Mouse (Mus musculus): Measurements from ENCODE around the gene Ampd3.

Ampd3 gene

GRCm38 (mm10) chr7:110768001-110768400, at the start of gene Ampd3:
Ampd3 (plus strand) TSS chr7:110768206.
- no peak for DNase-seq (ENCODE audit: low spot score)

- DNase-seq (ENCODE audit: low spot score): no peak
Observed at GRCm38 (mm10) chr7:110718505-110718904, 49.5 kb upstream of the Ampd3 start.

GRCm38 (mm10) chr7:110719857-110720256, 48.1 kb upstream of the Ampd3 start:
- no peak for DNase-seq (ENCODE audit: low spot score)

GRCm38 (mm10) chr7:110722183-110722582, 45.8 kb upstream of the Ampd3 start:
- no peak for DNase-seq (ENCODE audit: low spot score)

- peak; percentile 34 for DNase-seq (ENCODE audit: low spot score)
Observed at GRCm38 (mm10) chr7:110727049-110727448, 41.0 kb upstream of the Ampd3 start.

DNA sequence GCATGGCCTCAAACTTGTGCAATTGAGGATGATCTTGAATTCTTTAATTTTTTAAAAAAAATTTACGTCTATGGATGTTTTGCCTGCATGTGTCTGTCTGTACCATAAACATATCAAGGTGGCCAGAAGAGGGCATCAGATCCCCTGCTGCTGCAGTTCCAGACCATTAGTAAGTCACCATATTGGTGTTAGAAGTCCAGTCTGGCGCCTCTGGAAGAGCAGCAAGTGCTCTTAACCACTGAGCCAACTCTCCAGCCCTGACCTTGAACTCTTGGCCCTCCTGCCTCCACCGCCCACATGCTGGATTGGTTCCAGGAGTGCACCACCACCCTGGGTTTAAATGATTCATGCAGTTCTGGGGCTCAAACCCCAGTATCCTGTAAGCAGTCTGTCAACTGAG, 39.1 kb upstream of the Ampd3 start:
- peak; percentile 22 for DNase-seq (ENCODE audit: low spot score)

GRCm38 (mm10) chr7:110729295-110729694, 38.7 kb upstream of the Ampd3 start:
- DNase-seq (ENCODE audit: low spot score): no peak

DNA sequence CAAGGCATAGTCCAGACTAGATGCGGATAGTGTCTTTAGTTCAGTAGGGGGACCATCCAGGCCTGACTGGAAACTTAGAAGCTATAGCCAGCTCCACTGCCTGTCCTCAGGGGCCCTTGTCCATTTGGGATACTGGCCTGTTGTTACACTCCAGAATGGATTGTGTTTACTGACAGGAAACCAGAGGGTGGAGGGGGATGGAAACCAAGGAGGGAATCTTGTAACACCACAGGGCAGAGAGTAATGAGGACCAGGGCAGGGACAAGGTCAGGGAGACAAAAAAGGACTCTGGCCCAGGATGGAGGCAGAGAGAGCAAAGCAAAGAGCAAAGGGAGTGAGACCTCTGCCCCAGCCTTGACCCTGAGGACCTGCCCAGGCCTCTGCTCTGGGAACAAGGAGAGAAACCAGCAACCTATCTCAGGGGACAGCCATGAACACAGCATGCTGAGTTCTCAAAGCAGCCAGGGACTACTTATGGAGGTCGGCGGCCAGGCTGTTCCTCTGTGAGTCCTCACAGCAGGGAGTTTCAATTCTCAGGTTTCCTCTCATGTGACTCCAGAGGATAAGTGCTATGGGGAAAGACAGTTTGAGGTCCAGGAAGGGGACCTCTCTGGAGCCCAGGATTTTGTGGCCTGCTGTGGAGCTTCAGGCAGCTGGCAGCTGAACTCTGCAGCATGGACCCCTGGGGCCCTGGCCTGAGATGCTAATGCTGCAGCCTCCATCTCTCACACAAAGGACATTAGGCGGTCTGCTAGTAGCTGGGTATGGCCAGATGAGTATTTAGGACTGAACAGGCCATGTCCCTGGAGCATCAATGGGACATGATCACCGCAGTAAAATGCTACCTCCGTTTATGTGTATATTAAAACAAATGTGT, 36.7 kb upstream of the Ampd3 start:
- no peak for DNase-seq (ENCODE audit: low spot score)

DNA sequence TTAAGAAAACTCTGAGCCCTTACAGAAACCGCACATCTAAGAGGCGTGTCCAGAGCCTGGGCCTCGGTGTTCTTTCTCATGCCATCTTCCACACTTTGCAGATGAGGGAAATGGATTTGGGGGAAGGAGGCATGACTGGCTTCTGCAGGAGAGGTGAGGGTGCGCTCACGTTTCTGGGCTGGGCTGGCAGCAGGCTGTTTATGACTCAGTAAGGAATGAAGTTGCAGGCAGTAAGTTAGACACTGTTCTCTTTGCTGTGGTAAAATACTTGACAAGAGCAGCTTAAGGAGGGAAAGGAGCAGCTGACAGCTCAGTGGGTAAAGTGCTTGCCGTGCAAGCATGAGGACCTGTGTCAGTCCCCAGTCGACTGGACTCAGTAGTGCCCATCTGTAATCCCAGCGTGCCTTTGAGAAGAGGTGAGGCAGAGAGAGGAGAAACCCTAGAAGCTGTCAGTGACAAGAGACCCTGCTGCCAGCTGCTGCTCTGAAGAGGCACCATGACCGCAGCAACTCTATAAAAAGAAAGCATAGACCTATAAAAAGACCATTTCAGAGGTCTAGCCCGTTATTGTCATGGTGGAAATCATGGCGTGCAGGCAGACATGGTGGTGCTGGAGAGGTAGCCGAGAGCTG, 35.9 kb upstream of the Ampd3 start:
- DNase-seq (ENCODE audit: low spot score): no peak

- no peak for DNase-seq (ENCODE audit: low spot score)
Observed at GRCm38 (mm10) chr7:110736914-110737313, 31.1 kb upstream of the Ampd3 start.

DNA sequence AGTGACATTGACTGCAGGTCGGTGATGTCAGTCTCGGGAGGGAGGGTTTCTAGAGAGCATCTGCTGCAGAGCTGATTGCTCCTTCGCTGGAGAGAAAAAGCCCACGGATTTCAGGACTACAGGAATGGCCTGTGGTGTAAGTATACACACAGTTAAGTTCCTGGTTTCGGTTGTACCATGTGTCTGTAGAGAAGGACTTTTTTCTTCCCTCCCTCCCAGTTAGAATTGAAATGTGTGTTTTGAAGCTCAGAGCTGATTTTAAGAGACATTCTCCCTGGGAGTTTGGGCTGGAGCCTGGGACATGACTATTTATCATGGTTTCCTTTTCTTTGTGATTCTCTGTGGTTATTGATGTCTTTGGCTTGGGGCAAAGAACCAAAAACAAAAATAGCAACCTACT, 28.2 kb upstream of the Ampd3 start:
- DNase-seq (ENCODE audit: low spot score): no peak

GRCm38 (mm10) chr7:110740188-110740587, 27.8 kb upstream of the Ampd3 start:
- no peak for DNase-seq (ENCODE audit: low spot score)

DNA sequence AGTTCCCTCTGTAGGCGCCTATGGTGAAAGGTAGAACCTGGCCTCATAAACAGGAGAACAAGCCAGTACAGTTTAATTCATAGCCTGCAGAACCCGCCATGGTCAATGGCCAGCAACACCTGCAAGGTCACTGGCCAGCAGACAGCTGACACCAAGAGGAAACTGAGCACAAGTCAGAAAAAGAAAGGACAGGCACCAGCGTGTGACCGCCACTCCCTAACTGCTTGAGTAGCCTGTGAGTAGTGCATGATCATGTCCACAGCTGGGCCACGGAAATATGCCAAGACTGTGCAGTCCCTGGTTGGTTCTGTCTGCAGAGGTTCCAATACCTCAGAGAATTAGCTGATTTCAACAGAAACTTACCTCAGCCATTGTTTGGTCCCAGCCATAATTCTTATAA, 26.0 kb upstream of the Ampd3 start:
- DNase-seq (ENCODE audit: low spot score): no peak

- DNase-seq (ENCODE audit: low spot score): no peak
Observed at GRCm38 (mm10) chr7:110746087-110746562, 21.9 kb upstream of the Ampd3 start.

DNA sequence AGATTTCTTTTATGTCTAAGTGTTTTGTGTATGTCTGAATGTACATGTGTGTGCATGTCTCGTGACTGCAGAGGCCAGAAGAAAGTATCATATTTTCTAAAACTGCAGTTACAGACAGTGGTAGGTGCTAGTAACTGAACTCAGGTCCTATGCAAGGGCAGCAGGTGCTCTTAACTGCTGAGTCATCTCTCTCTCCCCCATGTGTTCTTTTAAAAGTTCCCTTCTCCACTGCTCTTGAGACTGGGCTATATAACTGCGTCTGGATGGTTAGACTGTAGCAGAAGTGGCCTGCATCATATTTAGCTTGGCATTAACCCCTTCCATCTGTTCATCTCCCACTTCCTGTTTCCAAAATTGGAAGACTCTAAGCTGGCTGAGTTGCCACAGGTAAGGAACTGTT, 21.2 kb upstream of the Ampd3 start:
- DNase-seq (ENCODE audit: low spot score): no peak

DNA sequence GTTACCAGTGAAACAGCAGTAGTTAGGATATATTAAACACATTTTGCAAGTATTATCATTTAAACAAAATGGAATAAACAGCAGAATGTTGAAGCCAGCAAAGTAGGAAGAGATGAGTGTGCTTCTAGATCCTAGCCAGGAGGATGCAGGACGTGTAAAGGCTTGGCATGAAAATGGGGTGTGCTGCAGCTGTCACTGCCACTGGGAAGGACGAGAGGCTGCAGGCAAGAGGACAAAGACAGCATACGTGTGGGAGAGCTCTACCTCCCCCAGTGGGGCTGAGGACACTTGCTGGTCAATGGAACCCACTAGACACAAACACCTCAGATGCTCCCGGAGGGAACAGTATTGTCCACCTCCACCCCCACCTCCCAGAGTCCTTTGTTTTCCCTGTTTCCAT, 17.2 kb upstream of the Ampd3 start:
- DNase-seq (ENCODE audit: low spot score): no peak

DNA sequence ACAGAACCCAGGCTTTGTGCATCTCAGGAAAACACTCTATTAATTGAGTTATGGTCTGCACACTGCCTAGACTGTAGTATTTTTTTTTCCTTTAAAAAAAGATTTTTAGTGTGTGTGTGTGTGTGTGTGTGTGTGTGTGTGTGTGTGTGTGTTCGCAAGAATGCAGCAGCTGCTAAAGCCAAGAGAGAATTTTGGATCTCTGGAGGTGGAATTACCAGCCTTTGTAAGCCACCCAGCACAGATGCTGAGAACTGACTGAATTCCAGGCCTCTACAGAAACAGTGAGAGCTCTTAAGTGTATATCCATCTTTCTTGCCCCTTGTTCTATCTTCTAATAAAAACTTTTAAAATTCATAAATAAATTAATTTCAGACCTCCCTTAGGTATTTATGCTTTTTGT, 16.4 kb upstream of the Ampd3 start:
- no peak for DNase-seq (ENCODE audit: low spot score)

GRCm38 (mm10) chr7:110753310-110753709, 14.7 kb upstream of the Ampd3 start:
- DNase-seq (ENCODE audit: low spot score): no peak

- peak; percentile 52 for DNase-seq (ENCODE audit: low spot score)
Observed at GRCm38 (mm10) chr7:110753926-110754330, 14.1 kb upstream of the Ampd3 start.

DNA sequence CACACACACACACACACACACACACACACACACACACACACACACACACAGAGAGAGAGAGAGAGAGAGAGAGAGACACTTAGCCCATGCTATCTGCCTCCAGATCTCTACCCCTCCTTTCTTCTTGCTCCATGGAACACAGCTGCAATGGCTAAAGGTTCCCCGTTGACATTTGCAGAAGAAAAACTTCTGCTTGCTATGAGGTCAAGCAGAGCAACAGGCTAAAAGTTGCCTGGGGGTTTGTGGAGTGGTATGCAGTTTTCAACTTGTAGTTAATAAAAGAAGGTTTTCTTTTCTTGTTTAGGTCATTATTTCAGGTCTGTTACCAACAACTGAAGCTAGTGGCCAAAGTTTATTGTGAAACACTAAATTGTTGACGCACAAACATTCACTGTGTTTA, 11.6 kb upstream of the Ampd3 start:
- DNase-seq (ENCODE audit: low spot score): no peak

DNA sequence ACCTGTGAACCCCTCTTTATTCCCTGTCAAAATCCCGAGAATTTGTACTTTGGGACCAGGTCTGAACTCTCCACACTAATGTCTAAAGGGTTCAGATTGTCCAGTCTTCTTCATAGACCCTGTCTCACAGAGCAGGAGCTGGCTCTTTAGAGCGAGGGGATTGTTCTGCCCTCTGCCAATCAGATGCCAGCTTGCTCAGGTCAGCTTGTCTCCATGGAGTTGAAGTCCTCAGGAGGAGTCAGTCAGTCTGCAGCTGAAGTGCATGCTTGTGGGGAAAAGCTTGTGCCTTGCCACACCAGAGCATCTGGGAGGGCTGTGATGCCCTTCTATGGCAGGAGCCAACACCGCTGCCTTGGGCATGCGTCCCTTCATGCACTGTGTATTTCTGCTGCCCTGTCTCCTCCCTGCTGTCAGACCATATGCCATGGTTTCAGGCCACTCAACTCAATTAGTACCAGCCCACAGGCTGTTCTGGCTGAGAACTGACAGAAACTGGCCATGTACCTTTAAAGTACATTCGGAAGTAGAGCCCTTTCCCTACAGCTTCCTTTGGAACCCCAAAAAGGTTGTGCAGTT, 5.3 kb upstream of the Ampd3 start:
- no peak for DNase-seq (ENCODE audit: low spot score)

DNA sequence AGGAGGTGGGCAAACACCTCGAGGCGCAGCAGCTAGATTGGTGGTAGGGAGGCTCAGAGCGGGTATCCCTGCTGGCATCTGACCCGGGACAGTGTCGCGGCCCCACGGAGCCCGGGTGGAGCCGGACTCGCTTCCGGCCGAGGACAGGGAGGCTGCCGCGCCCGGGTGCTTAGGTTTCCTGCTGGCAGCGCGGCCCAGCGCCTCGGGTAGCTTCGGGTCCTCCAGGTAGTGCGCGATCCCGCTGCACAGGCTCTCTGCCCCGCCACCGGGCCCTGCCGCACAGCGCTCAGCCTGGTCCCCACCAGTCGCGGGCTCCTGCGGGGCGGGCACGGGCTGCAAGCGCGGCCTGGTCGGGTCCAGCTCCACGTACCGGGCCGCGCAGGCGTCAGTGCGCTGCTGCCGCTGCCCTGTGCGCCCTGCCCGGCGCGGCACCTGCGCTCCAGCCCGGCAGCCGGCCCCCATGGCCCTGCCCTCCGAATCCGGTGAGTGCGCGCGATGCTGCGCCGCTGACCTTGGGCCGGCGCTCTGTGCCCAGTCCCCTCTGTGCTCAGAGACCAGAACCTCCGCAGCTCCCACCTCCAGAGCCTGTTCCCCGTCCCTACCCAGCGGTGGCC, 552 bp downstream of the Ampd3 start:
- DNase-seq (ENCODE audit: low spot score): no peak

GRCm38 (mm10) chr7:110769094-110769493, 1.1 kb downstream of the Ampd3 start:
- no peak for DNase-seq (ENCODE audit: low spot score)
